Mouse (Mus musculus): ENCODE data around the gene Nid1. TPM values are rescaled to one million over a fixed set of nuclear protein-coding genes. Genes with fewer than 3 reads are reported as not detected.

The Nid1 gene
- total and polyA plus RNA-seq, 2 experiments from 2014 or later: 27.3 to 70.6 TPM

DNA sequence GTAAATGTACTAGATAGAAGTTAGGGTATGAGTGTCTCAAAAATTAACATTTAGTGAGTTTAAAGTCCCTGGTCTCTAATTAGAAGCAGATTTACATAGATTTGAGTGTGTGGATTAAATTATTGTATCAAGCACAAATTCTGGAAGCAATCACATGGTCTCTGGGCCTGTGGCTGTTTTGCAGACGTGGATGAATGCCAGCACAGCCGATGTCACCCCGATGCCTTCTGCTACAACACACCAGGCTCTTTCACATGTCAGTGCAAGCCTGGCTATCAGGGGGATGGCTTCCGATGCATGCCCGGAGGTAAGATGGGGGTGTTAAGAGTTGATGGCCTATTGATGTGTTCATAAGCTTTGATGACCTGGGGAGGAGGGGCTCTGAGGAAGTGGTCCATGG lies 52.5 kb downstream of the Nid1 start:
- Histone ChIP-seq H3K9ac (replicated peaks; ENCODE audit: low read length, poor library complexity, severe bottlenecking) (no peak overlapping the region), H3K4me1 (ENCODE audit: insufficient read depth, low read length) (no peaks in the 10 kb centered on the region; the same call in 1 of the 2 replicates), H3K27me3 (ENCODE audit: insufficient read depth, low read length) (no peaks in the 10 kb centered on the region), H3K4me3 (ENCODE audit: low read depth, low read length) (no peak overlapping the region), H3K9me3 (ENCODE audit: low read length) (no peaks in the 10 kb centered on the region), H3K27ac (ENCODE audit: low read depth, low read length) (no peak overlapping the region), H3K4me2 (ENCODE audit: low read depth, low read length, poor library complexity, severe bottlenecking) (no peak overlapping the region), H3K36me3 (ENCODE audit: insufficient read depth, low read length) (no peaks in the 10 kb centered on the region)
- ATAC-seq (ENCODE audit: low FRiP score) (no peak), DNase-seq (ENCODE audit: low spot score) (no peak)
- no peak for TF ChIP-seq CTCF (IDR thresholded peaks at IDR 0.05)
- WGBS: 53% methylated on average over 5 of the region's 5 CpGs

DNA sequence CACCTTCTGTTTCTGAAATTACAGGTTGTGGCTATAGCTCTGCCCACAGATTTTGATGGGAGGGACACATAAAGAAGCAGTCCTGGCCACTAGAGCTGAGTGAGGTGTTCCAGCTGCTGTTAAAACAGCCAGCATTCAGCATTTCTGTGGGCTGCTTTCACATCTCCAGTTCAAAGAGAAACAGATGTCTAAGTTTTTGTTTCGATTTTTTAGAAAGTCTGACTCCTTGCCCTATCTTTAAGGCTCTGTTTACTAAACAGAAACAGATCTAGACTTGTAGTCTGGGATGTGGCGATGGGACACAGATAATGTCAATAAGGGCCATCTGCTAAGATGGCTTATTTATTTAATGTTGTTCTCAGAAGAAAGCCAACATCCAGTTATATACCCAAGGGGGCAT lies 54.8 kb downstream of the Nid1 start:
- ATAC-seq (ENCODE audit: low FRiP score): no peak
- H3K4me1 ChIP-seq (ENCODE audit: insufficient read depth, low read length): no peaks in the 10 kb centered on the region; the same call in 1 of the 2 replicates
- WGBS: 73% methylated on average over 2 of the region's 2 CpGs
- no peak overlapping the region for H3K27ac ChIP-seq (ENCODE audit: low read depth, low read length)
- no peaks in the 10 kb centered on the region for H3K27me3 ChIP-seq (ENCODE audit: insufficient read depth, low read length)
- H3K4me3 ChIP-seq (ENCODE audit: low read depth, low read length): no peak overlapping the region
- no peak overlapping the region for H3K9ac ChIP-seq (replicated peaks; ENCODE audit: low read length, poor library complexity, severe bottlenecking)
- H3K9me3 ChIP-seq (ENCODE audit: low read length): no peaks in the 10 kb centered on the region
- no peak for TF ChIP-seq CTCF (IDR thresholded peaks at IDR 0.05)
- DNase-seq (ENCODE audit: low spot score): no peak
- H3K36me3 ChIP-seq (ENCODE audit: insufficient read depth, low read length): no peaks in the 10 kb centered on the region
- H3K4me2 ChIP-seq (ENCODE audit: low read depth, low read length, poor library complexity, severe bottlenecking): no peak overlapping the region

DNA sequence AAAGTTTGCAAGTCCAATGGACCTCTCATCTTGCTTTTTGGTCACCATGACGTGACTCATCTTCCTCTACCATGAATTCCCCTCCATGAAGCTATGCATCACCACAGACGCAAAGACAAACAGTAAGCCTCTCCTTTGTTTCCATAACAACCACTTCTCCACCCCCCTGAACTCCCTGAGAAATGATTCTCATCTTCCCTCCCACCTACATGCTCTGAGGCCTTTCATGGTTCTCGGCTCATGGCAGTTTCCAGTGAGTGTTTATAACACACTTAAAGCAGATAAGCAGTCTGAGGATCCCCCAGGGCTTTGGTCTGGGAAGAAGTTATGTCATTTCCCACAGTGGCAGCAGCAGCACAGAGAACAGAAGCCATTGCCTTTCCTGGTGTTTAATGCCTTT lies 56.2 kb downstream of the Nid1 start:
- Histone ChIP-seq H3K4me1 (ENCODE audit: insufficient read depth, low read length) (no peaks in the 10 kb centered on the region; the same call in 1 of the 2 replicates), H3K36me3 (ENCODE audit: insufficient read depth, low read length) (no peaks in the 10 kb centered on the region), H3K4me3 (ENCODE audit: low read depth, low read length) (no peak overlapping the region), H3K4me2 (ENCODE audit: low read depth, low read length, poor library complexity, severe bottlenecking) (no peak overlapping the region), H3K27ac (ENCODE audit: low read depth, low read length) (no peak overlapping the region), H3K9me3 (ENCODE audit: low read length) (no peaks in the 10 kb centered on the region), H3K9ac (replicated peaks; ENCODE audit: low read length, poor library complexity, severe bottlenecking) (no peak overlapping the region), H3K27me3 (ENCODE audit: insufficient read depth, low read length) (no peaks in the 10 kb centered on the region)
- WGBS: 34% methylated on average over 3 of the region's 3 CpGs
- DNase-seq (ENCODE audit: low spot score) (peak; percentile 2), ATAC-seq (ENCODE audit: low FRiP score) (peak; percentile 41; the same call in 1 of the 2 replicates)
- no peak for TF ChIP-seq CTCF (IDR thresholded peaks at IDR 0.05)

DNA sequence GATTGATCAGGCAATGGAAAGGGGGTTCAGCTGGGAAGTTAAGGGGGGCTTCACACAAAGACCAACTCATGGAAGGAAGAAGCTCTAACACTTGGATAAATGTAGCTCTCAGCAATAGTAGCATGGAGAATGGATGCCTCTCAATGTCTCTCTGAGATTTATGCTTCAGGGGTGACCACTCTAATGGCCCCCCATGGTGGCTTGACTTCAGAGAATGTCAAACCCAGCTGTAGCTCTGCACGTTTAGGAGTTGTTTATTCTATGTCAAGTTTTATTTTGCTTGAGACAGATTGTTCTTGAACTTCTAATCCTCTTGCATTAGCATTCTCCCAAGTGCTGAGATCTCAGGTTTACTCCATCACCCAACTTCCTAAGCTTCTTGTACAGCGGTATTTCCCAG lies 60.7 kb downstream of the Nid1 start:
- H3K4me1 ChIP-seq (ENCODE audit: insufficient read depth, low read length): no peaks in the 10 kb centered on the region
- no peaks in the 10 kb centered on the region for H3K27me3 ChIP-seq (ENCODE audit: insufficient read depth, low read length)
- H3K4me2 ChIP-seq (ENCODE audit: low read depth, low read length, poor library complexity, severe bottlenecking): no peak overlapping the region
- no peak for TF ChIP-seq CTCF (IDR thresholded peaks at IDR 0.05)
- DNase-seq (ENCODE audit: low spot score): no peak
- no peak overlapping the region for H3K4me3 ChIP-seq (ENCODE audit: low read depth, low read length)
- no peaks in the 10 kb centered on the region for H3K36me3 ChIP-seq (ENCODE audit: insufficient read depth, low read length)
- H3K9ac ChIP-seq (replicated peaks; ENCODE audit: low read length, poor library complexity, severe bottlenecking): no peak overlapping the region
- ATAC-seq (ENCODE audit: low FRiP score): no peak
- H3K27ac ChIP-seq (ENCODE audit: low read depth, low read length): no peak overlapping the region
- no peaks in the 10 kb centered on the region for H3K9me3 ChIP-seq (ENCODE audit: low read length)
- 78% methylated on average over 2 of the region's 2 CpGs for WGBS

DNA sequence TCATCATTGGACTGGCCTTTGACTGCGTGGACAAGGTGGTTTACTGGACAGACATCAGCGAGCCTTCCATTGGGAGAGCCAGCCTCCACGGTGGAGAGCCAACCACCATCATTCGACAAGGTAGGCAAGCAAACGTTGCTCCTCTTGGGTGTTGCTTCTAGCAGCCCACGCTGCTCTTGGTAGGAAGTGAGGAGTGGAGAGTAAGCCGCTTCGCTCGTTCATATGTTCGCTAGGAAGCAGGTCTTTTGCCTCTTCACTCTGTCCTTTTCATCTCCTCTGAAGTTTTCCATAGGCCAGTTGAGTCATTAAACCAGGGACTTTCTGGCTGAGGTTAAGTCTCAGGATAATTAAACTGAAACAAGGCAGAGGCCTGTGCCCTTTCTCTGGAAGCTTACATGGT lies 65.1 kb downstream of the Nid1 start:
- Histone ChIP-seq H3K4me3 (ENCODE audit: low read depth, low read length) (no peak overlapping the region), H3K27ac (ENCODE audit: low read depth, low read length) (no peak overlapping the region), H3K27me3 (ENCODE audit: insufficient read depth, low read length) (no peaks in the 10 kb centered on the region), H3K4me1 (ENCODE audit: insufficient read depth, low read length) (no peaks in the 10 kb centered on the region), H3K36me3 (ENCODE audit: insufficient read depth, low read length) (no peaks in the 10 kb centered on the region), H3K9ac (replicated peaks; ENCODE audit: low read length, poor library complexity, severe bottlenecking) (no peak overlapping the region), H3K9me3 (ENCODE audit: low read length) (no peaks in the 10 kb centered on the region), H3K4me2 (ENCODE audit: low read depth, low read length, poor library complexity, severe bottlenecking) (no peak overlapping the region)
- TF ChIP-seq CTCF (IDR thresholded peaks at IDR 0.05): no peak
- DNase-seq (ENCODE audit: low spot score) (no peak), ATAC-seq (ENCODE audit: low FRiP score) (no peak)
- WGBS: 96% methylated on average over 10 of the region's 10 CpGs

DNA sequence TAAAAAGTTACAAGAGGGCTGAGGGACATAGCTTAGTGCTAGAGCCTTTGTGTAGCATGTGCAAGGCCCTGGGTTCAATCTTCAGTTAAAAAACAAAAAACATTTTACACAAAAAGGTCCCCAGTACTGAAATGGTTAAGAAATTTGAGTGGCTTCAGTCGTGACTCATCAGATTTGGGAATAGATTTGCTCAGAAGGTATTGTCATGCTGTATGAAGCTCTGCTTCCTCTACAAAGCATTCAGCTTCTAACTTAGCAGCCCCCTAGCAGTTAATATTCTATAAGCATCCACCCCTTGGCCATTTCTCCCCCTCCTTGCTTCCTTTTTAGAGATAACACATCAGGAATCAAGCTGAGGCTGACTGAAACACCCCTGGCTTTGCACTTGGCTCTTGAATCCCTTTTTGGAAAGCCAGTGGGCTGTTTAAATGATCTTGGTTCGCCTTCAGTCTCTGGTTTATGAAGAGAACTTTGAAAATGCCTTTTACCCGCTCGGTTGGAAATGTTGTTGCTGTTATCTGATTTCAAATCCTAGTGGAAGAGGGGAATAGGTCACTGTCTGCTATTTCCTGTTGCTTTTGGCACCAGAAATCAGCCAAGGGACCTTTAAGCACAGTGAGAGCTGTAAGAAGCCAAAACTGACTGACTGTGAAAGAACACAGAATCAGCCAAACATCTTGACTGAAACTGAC lies 66.5 kb downstream of the Nid1 start:
- DNase-seq (ENCODE audit: low spot score) (peak; percentile 11), ATAC-seq (ENCODE audit: low FRiP score) (no peak)
- Histone ChIP-seq H3K4me1 (ENCODE audit: insufficient read depth, low read length) (no peaks in the 10 kb centered on the region), H3K9ac (replicated peaks; ENCODE audit: low read length, poor library complexity, severe bottlenecking) (no peak overlapping the region), H3K27ac (ENCODE audit: low read depth, low read length) (no peak overlapping the region), H3K4me3 (ENCODE audit: low read depth, low read length) (no peak overlapping the region), H3K4me2 (ENCODE audit: low read depth, low read length, poor library complexity, severe bottlenecking) (no peak overlapping the region), H3K9me3 (ENCODE audit: low read length) (no peaks in the 10 kb centered on the region), H3K36me3 (ENCODE audit: insufficient read depth, low read length) (no peaks in the 10 kb centered on the region), H3K27me3 (ENCODE audit: insufficient read depth, low read length) (no peaks in the 10 kb centered on the region)
- 48% methylated on average over 4 of the region's 4 CpGs for WGBS
- TF ChIP-seq CTCF (IDR thresholded peaks at IDR 0.05): no peak

Measured in midbrain, postnatal 0 days (tissue).